Mouse (Mus musculus): ENCODE data around the gene Sorbs1. TPM values are rescaled to one million over a fixed set of nuclear protein-coding genes. Genes with fewer than 3 reads are reported as not detected.
A peak's percentile ranks its signal among the peaks of the same experiment; 100 is the strongest.

Gene Sorbs1
- polyA plus RNA-seq, 1 experiment from 2014 or later: 81.0 TPM

- 69% methylated on average over 7 of the region's 7 CpGs for whole genome bisulfite sequencing
These were observed 29.2 kb upstream of the Sorbs1 start for GRCm38 (mm10) chr19:40542776-40543175.

GRCm38 (mm10) chr19:40536526-40536925 lies 22.9 kb upstream of the Sorbs1 start:
- no peak overlapping the region for H3K9ac ChIP-seq
- no peak overlapping the region for H3K4me2 ChIP-seq
- no peak overlapping the region for H3K27ac ChIP-seq
- H3K4me3 ChIP-seq (replicated peaks): no peak overlapping the region
- H3K36me3 ChIP-seq: no peaks in the 10 kb centered on the region
- H3K27me3 ChIP-seq (replicated peaks): no peaks in the 10 kb centered on the region
- ATAC-seq (ENCODE audit: insufficient read depth, low FRiP score, low read depth): peak; percentile 79
- H3K9me3 ChIP-seq: no peaks in the 10 kb centered on the region
- H3K4me1 ChIP-seq: no peaks in the 10 kb centered on the region
- 68% methylated on average over 6 of the region's 6 CpGs for WGBS

More at GRCm38 (mm10) chr19:40542776-40543175, 29.2 kb upstream of the Sorbs1 start:
- Histone ChIP-seq H3K36me3 (no peaks in the 10 kb centered on the region), H3K4me2 (no peak overlapping the region), H3K27ac (no peak overlapping the region), H3K9me3 (no peaks in the 10 kb centered on the region), H3K9ac (no peak overlapping the region), H3K4me1 (no peaks in the 10 kb centered on the region), H3K27me3 (replicated peaks) (no peaks in the 10 kb centered on the region), H3K4me3 (replicated peaks) (no peak overlapping the region)
- no peak for ATAC-seq (ENCODE audit: insufficient read depth, low FRiP score, low read depth)

- Histone ChIP-seq H3K9me3 (no peaks in the 10 kb centered on the region), H3K4me2 (no peak overlapping the region), H3K27ac (no peak overlapping the region), H3K4me1 (no peaks in the 10 kb centered on the region), H3K4me3 (replicated peaks) (no peak overlapping the region), H3K36me3 (no peaks in the 10 kb centered on the region), H3K9ac (no peak overlapping the region), H3K27me3 (replicated peaks) (no peaks in the 10 kb centered on the region)
- 73% methylated on average over 5 of the region's 5 CpGs for WGBS
- ATAC-seq (ENCODE audit: insufficient read depth, low FRiP score, low read depth): no peak
These were observed 18.9 kb upstream of the Sorbs1 start for GRCm38 (mm10) chr19:40532525-40532924.

- ATAC-seq (ENCODE audit: insufficient read depth, low FRiP score, low read depth): no peak
- H3K27ac ChIP-seq: no peak overlapping the region
- H3K9ac ChIP-seq: no peak overlapping the region
- no peaks in the 10 kb centered on the region for H3K36me3 ChIP-seq
- H3K27me3 ChIP-seq (replicated peaks): no peaks in the 10 kb centered on the region
- WGBS: 76% methylated on average over 2 of the region's 2 CpGs
- no peak overlapping the region for H3K4me2 ChIP-seq
- no peaks in the 10 kb centered on the region for H3K9me3 ChIP-seq
- no peak overlapping the region for H3K4me3 ChIP-seq (replicated peaks)
- no peaks in the 10 kb centered on the region for H3K4me1 ChIP-seq
These were observed 16.7 kb upstream of the Sorbs1 start for GRCm38 (mm10) chr19:40530323-40530722.

- H3K9ac ChIP-seq: no peak overlapping the region
- H3K27ac ChIP-seq: no peak overlapping the region
- no peaks in the 10 kb centered on the region for H3K27me3 ChIP-seq (replicated peaks)
- no peaks in the 10 kb centered on the region for H3K9me3 ChIP-seq
- ATAC-seq (ENCODE audit: insufficient read depth, low FRiP score, low read depth): no peak
- no peak overlapping the region for H3K4me2 ChIP-seq
- no peaks in the 10 kb centered on the region for H3K4me1 ChIP-seq
- H3K36me3 ChIP-seq: no peaks in the 10 kb centered on the region
- H3K4me3 ChIP-seq (replicated peaks): no peak overlapping the region
These were observed 14.7 kb upstream of the Sorbs1 start for GRCm38 (mm10) chr19:40528254-40528653.

GRCm38 (mm10) chr19:40526367-40527014 lies 12.9 kb upstream of the Sorbs1 start:
- no peak for ATAC-seq (ENCODE audit: insufficient read depth, low FRiP score, low read depth)
- Histone ChIP-seq H3K9me3 (no peaks in the 10 kb centered on the region), H3K4me3 (replicated peaks) (no peak overlapping the region), H3K27ac (no peak overlapping the region), H3K4me1 (no peaks in the 10 kb centered on the region), H3K36me3 (no peaks in the 10 kb centered on the region), H3K9ac (no peak overlapping the region), H3K4me2 (no peak overlapping the region), H3K27me3 (replicated peaks) (no peaks in the 10 kb centered on the region)
- 80% methylated on average over 9 of the region's 9 CpGs for WGBS

GRCm38 (mm10) chr19:40523431-40524005 lies 9.9 kb upstream of the Sorbs1 start:
- no peak for ATAC-seq (ENCODE audit: insufficient read depth, low FRiP score, low read depth)
- H3K36me3 ChIP-seq: no peaks in the 10 kb centered on the region
- H3K27me3 ChIP-seq (replicated peaks): no peaks in the 10 kb centered on the region
- H3K27ac ChIP-seq: no peak overlapping the region
- no peak overlapping the region for H3K4me2 ChIP-seq
- H3K4me3 ChIP-seq (replicated peaks): no peak overlapping the region
- 68% methylated on average over 8 of the region's 8 CpGs for WGBS
- H3K9me3 ChIP-seq: no peaks in the 10 kb centered on the region
- no peaks in the 10 kb centered on the region for H3K4me1 ChIP-seq
- H3K9ac ChIP-seq: no peak overlapping the region

- WGBS: 70% methylated on average over 5 of the region's 5 CpGs
- Histone ChIP-seq H3K27ac (no peak overlapping the region), H3K9ac (no peak overlapping the region), H3K4me3 (replicated peaks) (no peak overlapping the region), H3K4me2 (no peak overlapping the region), H3K27me3 (replicated peaks) (no peaks in the 10 kb centered on the region), H3K4me1 (no peaks in the 10 kb centered on the region), H3K36me3 (no peaks in the 10 kb centered on the region), H3K9me3 (no peaks in the 10 kb centered on the region)
- no peak for ATAC-seq (ENCODE audit: insufficient read depth, low FRiP score, low read depth)
These were observed 6.8 kb upstream of the Sorbs1 start for GRCm38 (mm10) chr19:40520403-40520802.

- no peak for ATAC-seq (ENCODE audit: insufficient read depth, low FRiP score, low read depth)
- Histone ChIP-seq H3K4me3 (replicated peaks) (no peak overlapping the region), H3K4me2 (no peak overlapping the region), H3K9ac (no peak overlapping the region), H3K27me3 (replicated peaks) (no peaks in the 10 kb centered on the region), H3K4me1 (no peaks in the 10 kb centered on the region), H3K9me3 (no peaks in the 10 kb centered on the region), H3K36me3 (no peaks in the 10 kb centered on the region), H3K27ac (no peak overlapping the region)
- 50% methylated on average over 1 of the region's 1 CpGs for WGBS
These were observed 5.1 kb upstream of the Sorbs1 start for GRCm38 (mm10) chr19:40518706-40519105.

GRCm38 (mm10) chr19:40515596-40515995 lies 2.0 kb upstream of the Sorbs1 start:
- Histone ChIP-seq H3K4me3 (replicated peaks) (no peak overlapping the region), H3K27ac (no peak overlapping the region), H3K9ac (no peak overlapping the region), H3K4me1 (peaks cover 11% of the 10 kb centered on the region), H3K36me3 (no peaks in the 10 kb centered on the region), H3K4me2 (no peak overlapping the region), H3K9me3 (no peaks in the 10 kb centered on the region), H3K27me3 (replicated peaks) (no peaks in the 10 kb centered on the region)
- ATAC-seq (ENCODE audit: insufficient read depth, low FRiP score, low read depth): no peak
- 89% methylated on average over 3 of the region's 3 CpGs for WGBS

GRCm38 (mm10) chr19:40514376-40514775 lies 797 bp upstream of the Sorbs1 start:
- Histone ChIP-seq H3K27me3 (replicated peaks) (no peaks in the 10 kb centered on the region), H3K4me3 (replicated peaks) (no peak overlapping the region), H3K9ac (no peak overlapping the region), H3K4me1 (peaks cover 11% of the 10 kb centered on the region), H3K9me3 (no peaks in the 10 kb centered on the region), H3K36me3 (no peaks in the 10 kb centered on the region), H3K27ac (no peak overlapping the region), H3K4me2 (no peak overlapping the region)
- ATAC-seq (ENCODE audit: insufficient read depth, low FRiP score, low read depth): no peak
- 72% methylated on average over 7 of the region's 7 CpGs for WGBS

- H3K9ac ChIP-seq: peak overlapping the region; percentile 82
- H3K4me1 ChIP-seq: peaks cover 11% of the 10 kb centered on the region
- peak overlapping the region; percentile 91 for H3K27ac ChIP-seq
- no peaks in the 10 kb centered on the region for H3K9me3 ChIP-seq
- ATAC-seq (ENCODE audit: insufficient read depth, low FRiP score, low read depth): 0 out of 2 replicates have a peak, but pooled peaks have one; percentile 3
- H3K4me3 ChIP-seq (replicated peaks): peak overlapping the region; percentile 83
- WGBS: 1% methylated on average over 33 of the region's 34 CpGs
- no peaks in the 10 kb centered on the region for H3K36me3 ChIP-seq
- H3K4me2 ChIP-seq: peak overlapping the region; percentile 84
- no peaks in the 10 kb centered on the region for H3K27me3 ChIP-seq (replicated peaks)
These were observed 818 bp downstream of the Sorbs1 start for GRCm38 (mm10) chr19:40512500-40513421.
